Mouse (Mus musculus): ENCODE data around the gene Lpar2.

Lpar2 gene

GRCm38 (mm10) chr8:69822386-69823191, at the start of gene Lpar2:
TSS of gene Lpar2 (plus strand) at chr8:69822429.
- DNase-seq (ENCODE audit: low spot score), result peak; percentile 76

GRCm38 (mm10) chr8:69774503-69775148, 47.6 kb upstream of the Lpar2 start, which contains the start of gene Gm20422:
TSS of gene Gm20422 (minus strand) at chr8:69774886.
- peak; percentile 96 for DNase-seq (ENCODE audit: low spot score)

DNA sequence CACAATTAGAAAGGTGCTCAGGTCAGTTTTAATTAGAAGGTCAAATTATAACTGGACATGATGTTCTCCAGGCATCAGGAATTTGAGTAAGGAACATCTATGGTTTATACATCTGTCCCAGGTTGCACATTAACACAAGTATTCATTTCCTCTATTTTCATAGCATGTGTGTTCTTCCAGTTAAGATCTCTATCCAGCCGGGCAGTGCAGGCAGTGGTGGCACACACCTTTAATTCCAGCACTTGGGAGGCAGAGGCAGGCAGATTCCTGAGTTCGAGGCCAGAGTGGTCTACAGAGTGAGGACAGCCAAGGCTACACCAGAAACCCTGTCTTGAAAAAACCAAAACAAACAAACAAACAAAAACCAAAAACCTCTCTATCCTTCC, 47.1 kb upstream of the Lpar2 start:
- no peak for DNase-seq (ENCODE audit: low spot score)

GRCm38 (mm10) chr8:69777111-69777510, 45.1 kb upstream of the Lpar2 start:
- no peak for DNase-seq (ENCODE audit: low spot score)

- DNase-seq (ENCODE audit: low spot score), result no peak
Observed at GRCm38 (mm10) chr8:69789105-69789504, 33.1 kb upstream of the Lpar2 start.

DNA sequence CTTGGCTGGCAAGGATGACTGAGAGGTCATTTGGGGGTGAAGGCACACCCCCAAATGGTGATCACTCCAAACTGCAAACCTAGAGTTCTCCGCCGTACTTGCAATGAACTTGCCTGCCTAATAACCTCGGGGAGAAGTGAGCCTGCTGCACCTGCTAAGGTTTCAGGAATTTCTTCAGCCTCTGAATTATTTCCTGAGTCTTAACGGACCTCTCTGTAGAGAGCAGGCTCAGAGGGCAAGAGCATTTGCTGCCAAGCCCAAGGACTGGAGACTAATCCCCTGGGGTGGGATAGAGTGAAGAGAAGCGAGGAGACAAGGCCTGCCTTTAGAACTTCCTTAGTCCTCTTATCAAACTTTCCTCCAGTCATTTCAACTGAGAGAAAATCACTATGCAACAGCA, 32.5 kb upstream of the Lpar2 start:
- no peak for DNase-seq (ENCODE audit: low spot score)

DNA sequence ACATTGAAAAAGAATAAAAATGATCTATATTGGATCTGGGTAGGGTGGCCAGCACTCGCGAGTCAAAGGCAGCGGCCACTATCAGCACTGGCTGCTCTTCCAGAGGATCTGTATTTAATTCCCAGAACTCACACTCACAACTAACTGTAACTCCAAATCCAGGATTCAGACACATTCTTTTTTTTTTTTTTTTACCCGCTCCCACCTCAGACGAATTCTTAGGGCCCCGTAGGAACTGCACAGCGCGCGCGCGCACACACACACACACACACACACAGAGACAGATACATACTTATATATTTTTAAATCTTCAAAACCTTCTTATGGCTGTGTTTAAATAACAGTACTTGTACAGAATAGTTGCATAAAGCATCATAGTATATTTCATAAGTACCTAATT, 31.9 kb upstream of the Lpar2 start:
- no peak for DNase-seq (ENCODE audit: low spot score)

GRCm38 (mm10) chr8:69790773-69791367, 31.4 kb upstream of the Lpar2 start, which contains the start of the genes Atp13a1 and Zfp866:
TSS of gene Atp13a1 (plus strand) at chr8:69791163.
TSS of gene Zfp866 (minus strand) at chr8:69791178.
- DNase-seq (ENCODE audit: low spot score), result peak; percentile 91

- DNase-seq (ENCODE audit: low spot score), result no peak
Observed at GRCm38 (mm10) chr8:69791415-69792068, 30.7 kb upstream of the Lpar2 start.

DNA sequence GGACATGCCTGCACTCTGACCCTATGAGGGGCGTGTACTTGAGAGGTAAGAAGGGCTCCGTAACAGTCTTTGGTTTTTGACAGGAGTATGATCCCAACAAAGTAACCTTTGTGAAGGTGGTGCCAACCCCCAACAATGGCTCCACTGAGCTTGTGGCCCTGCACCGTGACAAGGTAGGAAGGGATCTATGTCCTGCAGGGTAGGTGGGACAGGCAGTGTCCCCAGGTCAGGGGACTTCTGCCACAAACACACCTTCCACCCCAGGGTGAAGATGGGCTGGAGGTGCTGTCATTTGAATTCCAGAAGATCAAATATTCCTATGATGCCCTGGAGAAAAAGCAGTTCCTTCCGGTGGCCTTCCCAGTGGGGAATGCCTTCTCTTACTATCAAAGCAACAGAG, 28.6 kb upstream of the Lpar2 start:
- no peak for DNase-seq (ENCODE audit: low spot score)

- no peak for DNase-seq (ENCODE audit: low spot score)
Observed at GRCm38 (mm10) chr8:69794096-69794495, 28.1 kb upstream of the Lpar2 start.

GRCm38 (mm10) chr8:69794901-69795300, 27.3 kb upstream of the Lpar2 start:
- no peak for DNase-seq (ENCODE audit: low spot score)

- DNase-seq (ENCODE audit: low spot score), result no peak
Observed at GRCm38 (mm10) chr8:69796721-69797345, 25.4 kb upstream of the Lpar2 start.

GRCm38 (mm10) chr8:69797661-69798060, 24.6 kb upstream of the Lpar2 start:
- DNase-seq (ENCODE audit: low spot score), result no peak

DNA sequence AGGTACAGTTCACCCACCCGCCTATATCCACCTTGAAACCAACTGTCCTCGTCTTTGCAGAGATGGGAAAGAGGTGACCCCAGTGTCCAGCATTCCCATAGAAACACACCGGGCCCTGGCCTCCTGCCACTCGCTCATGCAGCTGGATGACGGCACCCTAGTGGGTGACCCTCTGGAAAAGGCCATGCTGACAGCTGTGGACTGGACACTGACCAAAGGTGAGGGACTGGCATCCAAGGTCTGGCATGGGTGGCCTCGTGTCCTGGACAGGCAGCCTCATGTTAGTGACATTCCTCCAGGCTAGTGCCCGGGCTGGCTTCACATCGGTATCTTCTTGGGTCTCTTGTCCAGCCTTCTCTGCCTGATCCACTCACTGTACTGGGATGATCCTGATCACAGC, 23.0 kb upstream of the Lpar2 start:
- no peak for DNase-seq (ENCODE audit: low spot score)

DNA sequence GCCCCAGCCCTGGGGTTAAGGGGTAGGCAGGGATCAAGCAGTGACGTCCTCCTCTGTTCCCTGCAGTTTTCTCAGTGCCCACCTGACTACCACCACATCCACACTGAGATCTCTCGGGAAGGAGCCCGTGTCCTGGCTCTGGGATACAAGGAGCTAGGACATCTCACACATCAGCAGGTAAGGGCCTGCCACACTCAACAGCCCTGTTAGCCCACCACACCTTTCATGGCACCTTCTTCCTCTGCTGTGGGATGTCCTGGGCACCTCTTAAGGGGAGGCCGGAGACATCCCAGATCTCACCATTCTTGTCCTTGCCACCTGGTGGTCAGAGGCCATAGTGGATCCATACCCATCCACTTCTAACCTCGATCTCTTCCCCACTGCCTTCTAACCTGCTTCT, 22.3 kb upstream of the Lpar2 start:
- DNase-seq (ENCODE audit: low spot score), result no peak

DNA sequence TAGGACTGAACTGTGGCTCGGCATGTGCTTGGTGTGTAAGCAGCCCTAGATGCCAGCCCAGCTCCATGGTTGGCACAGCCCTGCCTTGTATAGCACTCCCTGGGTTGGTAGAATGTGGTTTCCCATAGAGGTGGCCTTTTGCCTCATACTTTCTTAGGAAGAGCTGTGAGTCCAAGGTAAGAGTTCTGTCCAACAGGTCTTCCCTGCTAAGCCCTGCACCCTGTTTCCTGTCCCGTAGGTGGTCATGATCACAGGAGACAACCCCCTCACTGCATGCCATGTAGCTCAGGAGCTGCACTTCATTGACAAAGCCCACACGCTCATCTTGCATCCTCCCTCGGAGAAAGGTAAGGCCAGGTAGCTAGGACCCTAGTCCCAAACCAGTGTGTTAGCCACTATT, 20.4 kb upstream of the Lpar2 start:
- no peak for DNase-seq (ENCODE audit: low spot score)

DNA sequence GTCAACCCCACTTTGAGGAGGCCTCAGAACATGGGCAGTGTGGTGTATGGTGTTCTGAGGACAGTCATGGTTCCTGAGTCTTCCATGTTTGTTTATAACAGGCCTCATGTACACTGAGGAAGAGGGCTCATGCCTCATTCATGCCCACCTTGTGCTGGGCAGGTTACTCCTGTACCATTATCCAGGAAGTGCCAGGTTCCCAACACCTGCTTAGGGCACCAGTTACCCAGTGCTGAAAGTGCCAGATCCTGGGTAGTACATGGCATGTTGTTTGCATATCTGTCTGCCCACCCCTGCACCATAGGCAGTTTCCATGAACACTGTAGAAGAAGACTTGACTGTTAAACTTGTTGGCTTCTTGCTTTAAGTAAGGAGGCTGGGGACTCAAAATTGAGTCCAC, 20.0 kb upstream of the Lpar2 start:
- DNase-seq (ENCODE audit: low spot score), result no peak

DNA sequence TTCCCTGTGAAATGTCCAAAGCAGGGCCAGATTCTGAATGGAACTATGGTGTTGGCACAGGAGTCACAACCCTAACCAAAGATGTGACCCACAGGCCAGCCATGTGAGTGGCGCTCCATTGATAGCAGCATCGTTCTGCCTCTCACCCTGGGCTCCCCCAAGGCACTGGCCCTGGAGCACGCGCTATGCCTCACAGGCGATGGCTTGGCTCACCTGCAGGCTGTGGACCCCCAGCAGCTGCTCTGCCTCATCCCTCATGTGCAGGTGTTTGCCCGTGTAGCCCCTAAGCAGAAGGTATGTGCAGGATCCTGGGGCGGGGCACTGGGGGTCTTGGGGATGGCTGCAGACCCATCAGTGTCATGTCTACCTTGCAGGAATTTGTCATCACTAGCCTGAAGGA, 18.9 kb upstream of the Lpar2 start:
- DNase-seq (ENCODE audit: low spot score), result no peak

- no peak for DNase-seq (ENCODE audit: low spot score)
Observed at GRCm38 (mm10) chr8:69804537-69804936, 17.7 kb upstream of the Lpar2 start.

GRCm38 (mm10) chr8:69805086-69805485, 17.1 kb upstream of the Lpar2 start:
- DNase-seq (ENCODE audit: low spot score), result no peak

GRCm38 (mm10) chr8:69805491-69805890, 16.7 kb upstream of the Lpar2 start:
- DNase-seq (ENCODE audit: low spot score), result no peak

All from lung, postnatal 25 days (tissue).